Mouse (Mus musculus) cerebellum, adult 2 months (tissue): ENCODE measurements around the gene Nppc. TPM values are rescaled to one million over a fixed set of nuclear protein-coding genes. Genes with fewer than 3 reads are reported as not detected.

Source experiments
- DNase-seq, 2 experiments: peaks; one replicate each; pipeline ENCODE4 v3.0.0; 2021
- H3K27ac ChIP-seq: fragments of 200-500 bp; 2 replicates; pipeline ENCODE4 v1.5.1; 2012; ENCODE audit warnings: low read length, control low read depth, inconsistent platforms; ENCODE audit not compliant: insufficient read depth
- H3K27me3 ChIP-seq: fragments of 200-500 bp; 2 replicates; pipeline ENCODE4 v1.6.1; 2012; ENCODE audit warnings: inconsistent platforms, mild to moderate bottlenecking, low read length, moderate library complexity; ENCODE audit not compliant: control insufficient read depth, insufficient read depth
- H3K4me1 ChIP-seq: fragments of 200-500 bp; 2 replicates; pipeline ENCODE4 v1.6.1; 2011; ENCODE audit warnings: low read length; ENCODE audit not compliant: control insufficient read depth, insufficient read depth
- H3K4me3 ChIP-seq: fragments of 200-500 bp; replicated peaks from 2 replicates; pipeline ENCODE3; 2011; ENCODE audit warnings: mild to moderate bottlenecking, low read depth, low read length, control low read depth; ENCODE audit not compliant: insufficient read depth
- CTCF ChIP-seq: fragments of 200-500 bp; IDR thresholded peaks from 2 replicates; pipeline ENCODE4 v1.5.1; 2011; ENCODE audit warnings: low read depth, mild to moderate bottlenecking, control low read depth, low read length, moderate library complexity, borderline replicate concordance; ENCODE audit not compliant: insufficient read depth
- POLR2A ChIP-seq: fragments of 200-500 bp; IDR thresholded peaks from 2 replicates; pipeline ENCODE4 v1.6.1; 2011; ENCODE audit warnings: low read length, control low read depth, borderline replicate concordance; ENCODE audit not compliant: insufficient read depth
- WGBS: fragments of 180-500 bp; shearing (Covaris S2); methylation state at CpG from one replicate; pipeline ENCODE4 v1.1.7; 2018; 5-methylcytosine and 5-hydroxymethylcytosine counted together
- polyA plus RNA-seq: library from polyadenylated mRNA; depleted of rRNA; stranded (reverse); fragments of >200 nt; gene quantifications from 2 replicates; pipeline ENCODE4 v1.2.3, GENCODE M21; 2012

The Nppc gene
- polyA plus RNA-seq, 1 experiment, result 21.1 TPM

GRCm38 (mm10) chr1:86678667-86679066, 8.3 kb upstream of the Nppc start:
- WGBS, result 84% methylated on average over 10 of the region's 10 CpGs
- Histone ChIP-seq H3K4me3 (no peak overlapping the region), H3K27me3 (no peaks in the 10 kb centered on the region), H3K27ac (no peak overlapping the region), H3K4me1 (no peaks in the 10 kb centered on the region)
- no peak for TF ChIP-seq POLR2A
- no peak for TF ChIP-seq CTCF
- DNase-seq, result no peak

GRCm38 (mm10) chr1:86677624-86678023, 7.3 kb upstream of the Nppc start:
- 59% methylated on average over 3 of the region's 3 CpGs for WGBS
- DNase-seq, result no peak
- no peaks in the 10 kb centered on the region for H3K27me3 ChIP-seq
- H3K4me1 ChIP-seq, result no peaks in the 10 kb centered on the region
- no peak overlapping the region for H3K4me3 ChIP-seq
- H3K27ac ChIP-seq, result no peak overlapping the region
- no peak for TF ChIP-seq POLR2A
- no peak for TF ChIP-seq CTCF

DNA sequence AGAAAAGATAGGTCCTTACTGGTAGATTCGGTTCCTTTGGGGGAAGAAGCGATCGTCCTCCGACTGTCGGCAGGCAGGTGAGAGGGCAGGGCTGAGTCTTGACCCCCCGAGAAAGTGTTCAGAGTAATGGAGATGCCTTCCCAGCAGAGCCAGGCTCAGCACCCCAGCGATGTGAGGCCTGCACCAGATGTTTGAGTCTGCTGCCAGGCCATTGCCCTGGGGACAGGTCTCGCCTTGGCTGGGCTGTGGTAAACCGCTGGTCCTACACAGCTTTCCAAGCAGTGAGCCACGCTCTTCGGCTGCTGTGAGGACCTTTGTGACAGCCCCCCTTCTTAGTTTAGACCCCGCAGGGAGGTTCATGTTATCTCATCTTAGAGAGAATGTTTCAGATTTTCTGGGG, 4.8 kb upstream of the Nppc start:
- H3K27ac ChIP-seq, result no peak overlapping the region
- DNase-seq, result no peak
- no peaks in the 10 kb centered on the region for H3K4me1 ChIP-seq
- TF ChIP-seq CTCF (no peak), POLR2A (no peak)
- H3K4me3 ChIP-seq, result no peak overlapping the region
- 85% methylated on average over 12 of the region's 12 CpGs for WGBS
- no peaks in the 10 kb centered on the region for H3K27me3 ChIP-seq

GRCm38 (mm10) chr1:86674385-86674784, 4.0 kb upstream of the Nppc start:
- H3K4me1 ChIP-seq, result no peaks in the 10 kb centered on the region
- no peak overlapping the region for H3K27ac ChIP-seq
- WGBS, result 24% methylated on average over 9 of the region's 9 CpGs
- no peak for DNase-seq
- TF ChIP-seq CTCF (no peak), POLR2A (no peak)
- no peak overlapping the region for H3K4me3 ChIP-seq
- no peaks in the 10 kb centered on the region for H3K27me3 ChIP-seq

- peak; percentile 79 for TF ChIP-seq CTCF
- no peak for TF ChIP-seq POLR2A
- no peak overlapping the region for H3K27ac ChIP-seq
- DNase-seq, result peak; percentile 71 to 73
- no peaks in the 10 kb centered on the region for H3K27me3 ChIP-seq
- H3K4me3 ChIP-seq, result peak overlapping the region; percentile 51
- WGBS, result under 1% methylated on average over 44 of the region's 44 CpGs
- H3K4me1 ChIP-seq, result no peaks in the 10 kb centered on the region
These were observed 658 bp downstream of the Nppc start for GRCm38 (mm10) chr1:86669552-86670273.

GRCm38 (mm10) chr1:86665091-86665490, 5.3 kb downstream of the Nppc start:
- WGBS, result 44% methylated on average over 2 of the region's 2 CpGs

GRCm38 (mm10) chr1:86657071-86657470, 13.3 kb downstream of the Nppc start:
- TF ChIP-seq CTCF, result no peak
- no peak for TF ChIP-seq POLR2A

More at GRCm38 (mm10) chr1:86665091-86665490, 5.3 kb downstream of the Nppc start:
- Histone ChIP-seq H3K27ac (no peak overlapping the region), H3K27me3 (no peaks in the 10 kb centered on the region), H3K4me1 (no peaks in the 10 kb centered on the region), H3K4me3 (no peak overlapping the region)
- TF ChIP-seq POLR2A (no peak), CTCF (no peak)
- DNase-seq, result no peak

DNA sequence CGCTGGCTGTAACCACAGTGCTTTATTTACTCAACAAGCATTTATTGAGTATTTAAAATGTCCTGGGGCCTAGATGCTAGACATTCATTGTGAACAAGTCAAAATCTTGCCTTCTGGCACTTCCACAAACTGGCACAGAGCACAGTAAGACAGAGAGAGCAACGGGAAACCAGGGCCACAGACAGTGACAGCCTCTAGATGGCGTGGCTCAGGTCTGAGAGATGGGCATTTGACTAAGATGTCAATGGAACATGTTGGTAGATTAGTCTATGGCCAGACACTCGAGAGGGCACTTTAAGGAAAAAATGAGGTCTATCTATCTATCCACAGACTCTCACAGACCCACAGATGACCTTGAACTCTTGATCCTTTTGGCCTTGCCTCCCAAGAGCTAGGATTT, 17.7 kb downstream of the Nppc start:
- H3K4me3 ChIP-seq, result no peak overlapping the region
- no peak overlapping the region for H3K27ac ChIP-seq
- H3K27me3 ChIP-seq, result no peaks in the 10 kb centered on the region
- TF ChIP-seq CTCF, result peak; percentile 31; the same call in 1 of the 2 replicates
- TF ChIP-seq POLR2A, result no peak
- no peak for DNase-seq
- H3K4me1 ChIP-seq, result no peaks in the 10 kb centered on the region
- 54% methylated on average over 4 of the region's 4 CpGs for WGBS

More at GRCm38 (mm10) chr1:86657071-86657470, 13.3 kb downstream of the Nppc start:
- no peak overlapping the region for H3K27ac ChIP-seq
- DNase-seq, result no peak
- no peaks in the 10 kb centered on the region for H3K4me1 ChIP-seq
- no peaks in the 10 kb centered on the region for H3K27me3 ChIP-seq
- 39% methylated on average over 5 of the region's 5 CpGs for WGBS
- no peak overlapping the region for H3K4me3 ChIP-seq
